Mouse (Mus musculus) small intestine, adult 2 months (tissue): ENCODE measurements around the gene Med12l.

Source experiments
- CTCF ChIP-seq: fragments of 200-500 bp; IDR thresholded peaks from 2 replicates; pipeline ENCODE4 v1.5.1; 2012; ENCODE audit warnings: low read depth, mild to moderate bottlenecking, control low read depth, inconsistent platforms, low read length, moderate library complexity, mixed read lengths; ENCODE audit not compliant: insufficient replicate concordance, insufficient read length; ENCODE audit errors: extremely low read depth
- POLR2A ChIP-seq: fragments of 200-500 bp; IDR thresholded peaks from 2 replicates; pipeline ENCODE4 v1.6.1; 2012; ENCODE audit warnings: low read depth, mild to moderate bottlenecking, control low read depth, inconsistent platforms, low read length, moderate library complexity

DNA sequence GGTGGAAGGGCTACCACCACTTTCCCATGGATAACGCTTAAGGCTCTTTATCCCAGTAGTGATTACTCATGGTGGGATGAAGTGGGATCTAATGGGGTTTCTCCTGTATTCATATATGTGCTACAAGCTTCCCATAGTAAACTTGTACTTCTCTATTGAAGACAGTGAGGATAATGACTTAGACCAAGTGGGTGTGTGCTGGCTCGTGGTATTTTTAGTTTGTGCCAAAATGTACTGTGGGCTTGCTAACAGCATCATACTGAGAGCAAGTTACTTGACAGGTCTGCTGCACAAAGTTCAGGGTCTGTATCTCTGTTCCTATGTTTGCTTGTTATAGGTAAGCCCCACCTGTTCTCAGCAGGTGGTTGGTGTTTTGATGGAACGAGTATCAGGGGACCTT, 60.3 kb downstream of the Med12l start:
- TF ChIP-seq POLR2A: no peak
- TF ChIP-seq CTCF: no peak
